Mouse (Mus musculus) thymus, adult 2 months (tissue): ENCODE measurements around the gene Chrm3. TPM values are rescaled to one million over a fixed set of nuclear protein-coding genes. Genes with fewer than 3 reads are reported as not detected.

ENCODE experiments used
- DNase-seq: peaks from one replicate; pipeline ENCODE4 v3.0.0; 2021
- H3K27ac ChIP-seq: fragments of 200-500 bp; 2 replicates; pipeline ENCODE4 v1.5.1; 2012; ENCODE audit warnings: low read length, control low read depth; ENCODE audit not compliant: control insufficient read depth, insufficient read depth
- H3K27me3 ChIP-seq: fragments of 200-500 bp; 2 replicates; pipeline ENCODE4 v1.6.1; 2012; ENCODE audit warnings: mild to moderate bottlenecking, low read length, moderate library complexity, mixed read lengths; ENCODE audit not compliant: control insufficient read depth, insufficient read depth
- H3K36me3 ChIP-seq: fragments of 200-500 bp; 2 replicates; pipeline ENCODE4 v1.6.1; 2012; ENCODE audit warnings: mild to moderate bottlenecking, low read length, moderate library complexity; ENCODE audit not compliant: control insufficient read depth, insufficient read depth
- H3K4me1 ChIP-seq: fragments of 200-500 bp; replicated peaks from 2 replicates; pipeline ENCODE4 v1.6.1; 2012; ENCODE audit warnings: low read length; ENCODE audit not compliant: control insufficient read depth, insufficient read depth
- H3K4me3 ChIP-seq: fragments of 200-500 bp; 2 replicates; pipeline ENCODE4 v1.5.1; 2012; ENCODE audit warnings: mild to moderate bottlenecking, low read length, control low read depth, moderate library complexity; ENCODE audit not compliant: control insufficient read depth, insufficient read depth
- CTCF ChIP-seq: fragments of 200-500 bp; IDR thresholded peaks from 2 replicates; pipeline ENCODE4 v1.5.1; 2012; ENCODE audit warnings: mild to moderate bottlenecking, control low read depth, low read length, moderate library complexity, borderline replicate concordance; ENCODE audit not compliant: control insufficient read depth, poor library complexity, insufficient read depth; ENCODE audit errors: extremely low read depth
- POLR2A ChIP-seq: fragments of 200-500 bp; IDR thresholded peaks from 2 replicates; pipeline ENCODE4 v1.6.1; 2012; ENCODE audit warnings: mild to moderate bottlenecking, low read length, control low read depth, moderate library complexity; ENCODE audit not compliant: control insufficient read depth, poor library complexity, insufficient read depth; ENCODE audit errors: extremely low read depth
- WGBS: fragments of 180-500 bp; shearing (Covaris S2); methylation state at CpG from one replicate; pipeline ENCODE4 v1.1.7; 2018; 5-methylcytosine and 5-hydroxymethylcytosine counted together
- polyA plus RNA-seq: library from polyadenylated mRNA; depleted of rRNA; stranded (reverse); fragments of >200 nt; gene quantifications from 2 replicates; pipeline ENCODE4 v1.2.3, GENCODE M21; 2012

The Chrm3 gene
- polyA plus RNA-seq, 1 experiment: 0.28 TPM

DNA sequence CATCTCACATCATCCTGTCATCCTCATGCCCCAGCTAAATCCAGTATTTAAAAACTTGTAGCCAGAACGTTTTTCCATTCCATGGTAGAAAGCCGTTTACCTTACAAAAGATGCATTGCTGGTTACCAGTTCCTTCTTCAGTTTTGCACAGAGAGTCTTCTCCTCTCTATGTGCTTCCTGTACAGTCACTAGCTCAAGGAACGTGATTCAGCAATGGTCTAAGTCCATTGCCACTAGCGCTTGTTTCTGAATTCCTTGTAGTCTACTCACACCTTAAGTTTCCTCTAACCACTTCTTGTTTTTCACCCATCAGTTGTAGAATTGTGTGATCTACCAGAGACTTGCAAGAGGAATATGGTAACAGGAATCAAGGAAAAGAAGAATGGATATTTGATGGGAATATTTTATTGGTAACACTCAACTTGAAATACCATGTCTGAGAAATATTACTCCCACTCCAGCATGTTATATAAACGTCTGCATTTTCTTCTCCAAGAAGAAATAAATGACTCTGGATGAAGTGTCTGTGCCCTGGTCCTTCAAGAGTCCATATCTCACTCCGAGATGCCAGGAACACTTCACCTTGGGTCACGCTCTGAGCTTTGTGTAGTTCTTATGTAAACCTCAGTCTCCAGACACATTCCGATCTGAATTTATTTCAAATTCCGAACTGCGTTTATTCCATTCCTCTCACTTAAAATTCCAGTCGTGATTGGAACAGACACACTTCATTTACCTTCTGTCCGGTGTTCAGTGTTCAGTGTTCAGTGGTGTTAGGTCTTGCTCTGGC lies 293.6 kb downstream of the Chrm3 start:
- no peak overlapping the region for H3K4me3 ChIP-seq
- H3K27me3 ChIP-seq: no peaks in the 10 kb centered on the region
- peaks cover 11% of the 10 kb centered on the region for H3K4me1 ChIP-seq
- no peaks in the 10 kb centered on the region for H3K36me3 ChIP-seq
- no peak for DNase-seq
- TF ChIP-seq POLR2A: no peak
- no peak for TF ChIP-seq CTCF
- 64% methylated on average over 12 of the region's 12 CpGs for WGBS
- no peak overlapping the region; the same call in 1 of the 2 replicates for H3K27ac ChIP-seq

DNA sequence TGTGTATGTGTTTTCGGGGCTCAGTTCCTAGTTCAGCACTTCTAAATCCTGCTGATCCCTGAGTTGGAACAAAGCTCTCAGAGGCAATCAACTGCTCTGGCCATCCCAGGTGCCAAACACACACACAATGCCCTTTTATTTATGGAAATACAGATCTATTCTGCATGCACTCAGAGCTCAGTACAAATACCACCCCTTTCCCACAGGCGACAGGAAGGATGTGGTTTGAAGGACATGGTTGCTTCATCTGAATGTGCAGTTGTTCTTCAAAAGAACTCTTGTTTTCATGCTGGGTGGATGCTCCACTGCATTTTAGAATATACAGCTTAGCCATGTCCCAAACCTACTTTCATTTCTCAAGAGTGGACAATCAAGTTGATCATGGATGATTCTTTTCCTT lies 294.9 kb downstream of the Chrm3 start:
- Histone ChIP-seq H3K36me3 (no peaks in the 10 kb centered on the region), H3K27ac (peak overlapping the region; percentile 66; the same call in 1 of the 2 replicates), H3K4me3 (no peak overlapping the region), H3K4me1 (peaks cover 9% of the 10 kb centered on the region), H3K27me3 (no peaks in the 10 kb centered on the region)
- TF ChIP-seq POLR2A (no peak), CTCF (no peak)
- WGBS: 9% methylated on average over 2 of the region's 2 CpGs
- DNase-seq: peak; percentile 74

DNA sequence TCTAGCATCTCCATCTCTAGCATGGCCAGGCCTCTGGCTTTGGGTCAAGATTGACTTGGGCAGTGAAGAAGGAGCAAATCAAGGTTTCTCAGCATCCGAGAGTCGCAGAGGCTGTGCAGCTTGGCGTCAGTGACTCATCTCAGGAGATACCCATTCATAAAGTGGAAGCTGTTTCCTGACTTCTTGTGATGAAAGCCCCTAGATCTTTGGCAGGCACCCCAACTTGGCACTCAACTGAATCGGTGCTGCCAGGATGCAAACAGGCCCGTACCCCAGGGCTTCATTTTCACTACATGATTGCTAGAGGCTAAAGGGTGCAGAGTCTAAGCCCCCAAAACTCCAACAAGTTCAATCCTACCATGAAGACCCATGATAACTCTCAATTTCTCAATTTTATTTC lies 298.0 kb downstream of the Chrm3 start:
- TF ChIP-seq CTCF (no peak), POLR2A (no peak)
- Histone ChIP-seq H3K4me1 (peaks cover 8% of the 10 kb centered on the region), H3K4me3 (no peak overlapping the region), H3K36me3 (no peaks in the 10 kb centered on the region), H3K27ac (no peak overlapping the region), H3K27me3 (no peaks in the 10 kb centered on the region)
- 81% methylated on average over 5 of the region's 5 CpGs for WGBS
- DNase-seq: no peak

DNA sequence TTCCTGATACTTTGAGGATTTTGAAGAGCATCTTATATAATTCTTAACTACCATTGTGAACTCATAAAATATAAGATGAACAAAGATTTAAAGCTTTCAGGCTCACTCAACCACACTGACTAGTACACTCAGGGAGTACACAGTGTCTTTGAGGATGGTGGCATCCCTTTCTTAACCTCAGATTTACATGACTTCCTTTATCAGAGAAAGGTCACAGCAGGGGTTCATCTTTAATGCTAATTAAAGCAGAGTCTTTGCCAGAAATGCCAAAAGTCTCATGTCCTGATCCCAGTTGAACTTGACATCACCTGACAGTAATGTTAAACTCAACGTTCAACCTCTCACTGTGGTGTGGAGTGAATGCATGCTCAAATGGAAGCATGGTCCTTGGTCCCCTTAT lies 301.7 kb downstream of the Chrm3 start:
- Histone ChIP-seq H3K36me3 (no peaks in the 10 kb centered on the region), H3K27ac (no peak overlapping the region), H3K4me1 (0 out of 2 replicates have a peak, but pooled peaks cover 3% of the 10 kb centered on the region), H3K27me3 (no peaks in the 10 kb centered on the region), H3K4me3 (no peak overlapping the region)
- DNase-seq: no peak
- 68% methylated on average over 1 of the region's 1 CpGs for WGBS
- TF ChIP-seq POLR2A: no peak
- no peak for TF ChIP-seq CTCF

DNA sequence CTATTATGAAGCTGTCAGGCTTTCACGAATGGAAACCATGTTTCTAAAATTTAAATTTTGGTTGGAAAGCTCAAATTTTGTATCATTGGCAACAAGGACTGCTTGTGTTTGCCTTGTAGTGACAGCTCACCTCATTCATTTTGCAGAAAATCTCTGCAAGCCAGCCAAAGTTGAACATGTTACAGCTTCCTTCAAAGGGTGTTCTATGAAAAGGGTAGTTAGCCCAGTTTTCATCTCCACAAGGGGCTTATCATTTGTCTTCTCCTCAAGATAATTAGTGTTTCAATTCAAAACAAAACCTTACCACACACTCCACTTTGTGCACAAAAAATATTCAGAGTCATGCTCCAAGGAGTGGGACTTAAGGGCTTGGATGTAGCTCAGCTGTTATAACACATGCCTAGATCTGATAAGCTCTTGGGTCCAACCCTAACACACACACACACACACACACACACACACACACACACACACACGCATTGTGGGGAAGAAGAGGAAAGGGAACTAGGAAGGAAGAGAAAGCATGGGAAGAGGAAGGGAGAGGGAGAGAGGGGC lies 302.9 kb downstream of the Chrm3 start:
- no peak overlapping the region for H3K4me3 ChIP-seq
- 0 out of 2 replicates have a peak, but pooled peaks cover 3% of the 10 kb centered on the region for H3K4me1 ChIP-seq
- H3K36me3 ChIP-seq: no peaks in the 10 kb centered on the region
- DNase-seq: no peak
- 76% methylated on average over 2 of the region's 2 CpGs for WGBS
- no peaks in the 10 kb centered on the region for H3K27me3 ChIP-seq
- H3K27ac ChIP-seq: no peak overlapping the region
- TF ChIP-seq POLR2A (no peak), CTCF (no peak)

DNA sequence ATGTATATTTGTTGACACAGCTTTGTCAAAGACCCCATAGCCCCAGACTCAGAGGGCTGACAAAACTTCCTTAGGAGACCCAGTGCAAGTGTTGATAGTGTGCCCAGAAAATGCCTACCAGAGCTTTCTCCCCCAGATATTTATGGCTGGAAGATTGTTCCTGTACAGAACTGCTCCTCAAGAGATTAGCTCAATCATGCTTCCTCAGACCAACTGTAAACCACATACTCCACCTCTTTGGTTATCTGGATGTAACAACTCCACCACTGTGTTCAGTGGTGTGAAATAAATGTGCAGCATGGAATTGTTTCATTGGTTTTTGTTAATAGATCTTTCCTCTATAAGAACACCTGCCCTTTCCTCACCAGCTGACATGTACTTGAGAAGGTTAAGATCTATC lies 306.6 kb downstream of the Chrm3 start:
- no peak overlapping the region for H3K27ac ChIP-seq
- no peak for DNase-seq
- peaks cover 4% of the 10 kb centered on the region; the same call in 1 of the 2 replicates for H3K4me1 ChIP-seq
- no peaks in the 10 kb centered on the region for H3K36me3 ChIP-seq
- H3K4me3 ChIP-seq: no peak overlapping the region
- TF ChIP-seq CTCF: no peak
- no peak for TF ChIP-seq POLR2A
- no peaks in the 10 kb centered on the region for H3K27me3 ChIP-seq
